Mouse (Mus musculus): ENCODE data around the gene Arhgef12.

DNA sequence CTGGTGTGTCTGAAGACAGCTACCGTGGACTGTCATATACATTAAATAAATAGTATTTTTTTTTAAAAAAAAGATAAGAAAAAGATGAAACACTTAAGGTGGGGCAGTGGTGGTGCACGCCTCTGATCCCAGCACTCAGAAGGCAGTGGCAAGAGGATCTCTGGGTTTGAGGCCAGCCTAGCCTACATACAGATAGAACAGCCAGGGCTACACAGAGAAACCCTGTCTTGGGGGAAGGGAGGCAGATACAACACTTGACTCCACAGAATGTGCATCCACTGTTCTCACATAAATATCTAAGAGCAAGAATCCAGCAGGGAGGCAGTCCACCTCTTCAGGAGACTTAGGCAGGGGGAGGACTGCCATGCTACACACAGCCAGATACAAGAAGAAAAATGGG lies 4.1 kb downstream of the Arhgef12 start:
- no peak for TF ChIP-seq GATA1 (IDR thresholded peaks at IDR 0.05; ENCODE audit: borderline replicate concordance, low read length)
- TF ChIP-seq CTCF (IDR thresholded peaks at IDR 0.05; ENCODE audit: low read depth, low read length), result no peak
- TF ChIP-seq TAL1 (conservative IDR thresholded peaks at IDR 0.05; ENCODE audit: low read depth, low read length), result no peak
- no peak for TF ChIP-seq POLR2AphosphoS5 (IDR thresholded peaks at IDR 0.05; ENCODE audit: insufficient replicate concordance, low read depth, low read length)
- TF ChIP-seq GATA2 (IDR thresholded peaks at IDR 0.05; ENCODE audit: borderline replicate concordance, low read depth, low read length), result no peak

Data from G1E (cell line).